Mouse (Mus musculus) gastrocnemius, postnatal 10 days (tissue): ENCODE results near the gene Zfp637. TPM values are rescaled to one million over a fixed set of nuclear protein-coding genes. Genes with fewer than 3 reads are reported as not detected.
"Not testable (repeated sequence)": the region's sequence is repeated elsewhere in the genome, so short reads cannot be mapped to it uniquely, and the experiment has no call there.

ENCODE experiments used
- DNase-seq: peaks from one replicate; pipeline ENCODE4 v3.0.0; 2021; ENCODE audit warnings: mixed read lengths
- total RNA-seq, 2 experiments: library from RNA; stranded (reverse); gene quantifications; 2 replicates each; pipeline ENCODE4 v1.2.3; 2021

Zfp637 gene
- total RNA-seq, 2 experiments from 2014 or later: 31.8 to 32.9 TPM

DNA sequence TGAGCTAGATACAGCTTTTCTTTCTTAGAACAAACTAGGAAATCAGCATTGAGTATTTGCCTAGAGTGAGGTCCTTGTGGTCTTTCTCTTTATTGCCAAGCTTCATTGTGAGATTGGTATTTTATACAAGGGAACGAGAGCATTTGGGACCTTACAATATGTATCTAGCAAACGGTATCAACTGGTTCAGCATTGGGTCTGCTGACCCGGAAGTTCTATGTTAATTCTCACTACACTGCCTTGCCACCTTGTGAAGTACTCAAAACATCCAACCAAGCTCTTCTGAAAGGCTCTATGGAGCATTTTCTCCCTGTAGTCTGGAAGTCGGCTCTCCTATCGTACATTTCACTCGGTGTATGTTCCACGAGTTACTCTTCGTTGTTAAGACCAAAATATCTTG lies 22.8 kb downstream of the Zfp637 start:
- DNase-seq: no peak

DNA sequence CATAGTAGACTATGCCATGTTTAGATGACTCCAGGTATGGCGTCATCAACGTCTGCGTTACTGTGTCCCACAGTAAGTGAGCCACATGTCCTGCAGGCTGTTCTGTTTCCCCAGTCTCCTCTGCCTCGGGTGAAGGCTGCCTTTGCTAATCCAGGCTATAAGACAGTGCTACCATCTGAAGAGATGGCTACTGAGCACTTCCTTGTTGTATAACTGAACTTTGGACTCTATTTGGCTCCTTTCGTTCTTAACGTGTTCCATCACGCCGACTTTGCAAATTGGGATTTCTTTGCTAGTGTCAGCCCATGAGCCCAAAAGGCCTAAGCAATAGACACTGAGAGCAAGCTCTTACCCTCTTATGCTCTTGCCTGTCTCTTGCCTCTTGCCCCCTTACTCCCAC lies 27.2 kb downstream of the Zfp637 start:
- no peak for DNase-seq

DNA sequence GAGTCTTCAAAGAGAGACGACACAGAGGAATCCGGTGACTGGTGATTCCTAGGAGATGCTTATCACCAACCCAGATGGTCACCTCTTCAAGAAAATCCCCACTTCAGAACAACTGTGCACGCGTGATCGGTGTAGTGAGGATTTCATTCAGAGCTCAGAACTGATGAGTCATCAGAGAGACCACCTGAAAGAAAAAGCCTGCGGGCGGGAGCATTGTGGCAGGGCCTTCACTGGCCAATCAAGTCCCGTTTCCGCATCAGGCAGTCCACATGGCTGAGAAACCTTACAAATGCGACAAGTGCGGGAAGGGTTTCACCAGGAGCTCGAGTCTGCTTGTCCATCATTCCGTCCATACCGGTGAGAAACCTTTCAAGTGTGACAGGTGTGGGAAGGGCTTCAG lies 30.1 kb downstream of the Zfp637 start:
- no peak for DNase-seq

DNA sequence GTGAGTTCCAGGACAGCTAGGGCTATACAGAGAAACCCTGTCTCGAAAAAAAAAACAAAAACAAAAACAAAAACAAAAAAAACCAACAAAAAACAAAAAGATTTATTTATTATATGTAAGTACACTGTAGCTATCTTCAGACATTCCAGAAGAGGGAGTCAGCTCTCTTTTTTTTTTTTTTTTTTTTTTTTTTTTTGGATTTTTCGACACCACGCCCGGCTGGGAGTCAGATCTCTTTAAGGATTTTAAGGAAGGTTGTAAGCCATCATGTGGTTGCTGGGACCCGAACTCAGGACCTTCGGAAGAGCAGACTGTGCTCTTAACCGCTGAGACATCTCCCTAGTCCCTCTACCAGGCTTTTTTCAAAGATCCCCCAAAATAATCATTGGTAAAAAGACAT lies 32.5 kb downstream of the Zfp637 start:
- DNase-seq: not testable (repeated sequence)

DNA sequence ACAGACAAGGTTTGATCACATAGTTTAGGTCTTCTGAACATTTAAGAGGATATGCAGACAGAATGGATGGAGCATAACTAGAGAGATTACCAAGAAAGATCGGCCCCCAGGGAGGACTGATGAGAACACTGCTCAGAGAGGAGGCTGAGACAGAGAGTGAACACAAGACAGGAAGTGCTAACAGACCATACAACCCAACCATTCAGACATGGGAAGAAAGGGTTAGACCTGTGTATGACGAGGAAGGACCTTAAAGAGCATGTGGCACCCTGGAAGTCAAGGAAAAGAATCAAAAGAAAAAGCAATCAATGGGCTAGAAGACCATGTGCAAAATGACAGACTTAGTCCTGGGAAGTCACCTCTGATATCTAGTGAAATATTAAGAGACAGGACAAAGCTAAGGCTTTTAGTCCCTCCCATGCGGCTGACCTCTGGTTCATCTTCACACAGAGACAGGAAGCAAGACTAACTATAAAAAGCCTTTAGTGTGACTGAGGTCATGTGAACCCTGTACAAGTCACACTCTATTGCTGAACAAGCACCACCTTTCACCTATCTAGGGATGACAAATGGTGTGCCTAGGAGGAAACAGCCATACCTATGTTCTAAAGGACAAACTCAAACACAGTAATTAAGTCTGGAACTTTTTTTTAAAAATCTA lies 33.8 kb downstream of the Zfp637 start:
- DNase-seq: no peak

DNA sequence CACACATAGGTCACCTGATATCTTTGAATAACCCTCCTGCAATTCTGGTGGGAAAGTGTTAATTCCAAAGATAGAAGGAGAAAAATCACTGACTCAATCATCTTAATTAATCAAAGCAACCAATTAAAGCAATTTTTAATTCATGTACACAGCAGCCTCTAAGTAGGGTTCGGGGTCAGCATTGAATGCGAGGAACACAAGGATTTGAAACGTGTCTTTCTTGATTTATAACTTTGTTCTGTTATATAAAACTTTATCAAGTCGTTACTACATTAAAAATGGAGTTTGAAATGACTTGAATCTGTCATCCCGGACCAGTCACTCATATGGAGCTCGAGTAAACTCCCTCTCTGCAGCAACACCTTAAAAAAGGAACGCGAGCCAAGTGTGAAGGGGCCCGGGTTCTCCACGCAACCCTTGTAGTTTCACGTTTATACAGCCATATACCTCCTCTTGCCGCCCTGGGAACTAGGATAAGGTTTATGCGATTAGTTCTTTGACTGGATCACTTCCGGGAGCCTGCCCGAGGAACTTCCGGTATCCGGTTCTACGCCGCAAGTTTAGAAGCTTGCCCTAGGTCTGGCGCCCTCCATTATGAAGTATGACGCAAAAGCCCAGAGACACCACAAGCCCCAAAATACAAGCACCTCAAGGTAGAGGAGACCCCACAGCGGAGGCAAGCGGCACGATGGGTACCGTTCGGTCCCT lies 37.9 kb downstream of the Zfp637 start:
- DNase-seq: no peak

DNA sequence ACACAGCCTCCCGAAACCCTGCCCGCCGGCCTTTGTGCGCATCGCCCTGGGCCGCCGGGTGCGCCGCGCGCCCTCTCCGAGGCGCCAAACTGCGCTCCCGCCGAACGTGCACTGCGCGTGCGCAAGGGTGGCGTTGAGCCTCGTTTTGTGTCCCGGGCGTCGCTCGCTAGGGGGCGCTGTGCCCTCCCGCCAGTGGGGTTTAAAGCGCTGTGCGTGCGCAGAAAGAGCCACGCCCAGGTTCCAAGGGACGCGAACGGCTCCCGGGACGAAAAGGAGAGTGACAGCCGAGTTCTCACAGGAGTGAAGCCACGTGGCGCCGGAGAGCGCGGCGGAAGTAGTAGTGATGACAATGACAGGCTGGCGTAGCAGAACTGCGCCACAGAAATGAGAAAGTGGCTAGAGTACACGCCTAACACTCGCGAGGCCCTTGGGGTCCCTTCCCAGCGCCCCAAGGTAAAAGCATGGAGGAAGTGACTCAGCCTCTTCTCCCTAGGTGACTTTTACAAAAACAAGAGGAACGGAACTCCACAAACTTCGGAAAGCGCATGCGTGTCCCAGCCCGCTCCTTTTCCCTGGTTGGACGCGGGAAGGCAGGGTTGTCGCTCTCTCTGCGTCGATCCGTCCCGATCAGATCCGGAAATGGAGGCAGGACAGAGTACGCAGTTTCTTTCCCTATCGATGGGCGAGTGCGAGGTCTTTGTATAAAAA lies 38.6 kb downstream of the Zfp637 start:
- DNase-seq: peak; percentile 100

DNA sequence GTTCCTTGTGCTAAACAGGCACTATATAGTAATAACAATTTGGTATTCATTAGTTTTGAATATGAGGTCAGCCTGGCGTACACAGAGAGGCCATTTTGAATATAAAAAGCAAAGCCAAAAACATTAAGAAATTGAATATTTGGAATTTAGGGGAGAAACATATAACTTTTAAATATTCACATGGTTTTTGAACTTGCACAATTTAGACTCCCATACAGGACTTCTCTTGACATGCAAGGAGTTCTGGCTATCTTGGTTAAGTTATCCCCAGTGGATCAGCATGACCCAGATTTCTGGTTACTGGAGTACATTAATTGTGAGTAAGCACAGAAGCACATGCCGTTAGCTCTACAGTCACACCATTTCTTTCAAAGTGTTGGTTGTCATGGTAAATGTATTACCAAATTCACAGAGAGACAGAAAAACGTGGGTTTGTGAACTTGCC lies 39.4 kb downstream of the Zfp637 start:
- DNase-seq: no peak

DNA sequence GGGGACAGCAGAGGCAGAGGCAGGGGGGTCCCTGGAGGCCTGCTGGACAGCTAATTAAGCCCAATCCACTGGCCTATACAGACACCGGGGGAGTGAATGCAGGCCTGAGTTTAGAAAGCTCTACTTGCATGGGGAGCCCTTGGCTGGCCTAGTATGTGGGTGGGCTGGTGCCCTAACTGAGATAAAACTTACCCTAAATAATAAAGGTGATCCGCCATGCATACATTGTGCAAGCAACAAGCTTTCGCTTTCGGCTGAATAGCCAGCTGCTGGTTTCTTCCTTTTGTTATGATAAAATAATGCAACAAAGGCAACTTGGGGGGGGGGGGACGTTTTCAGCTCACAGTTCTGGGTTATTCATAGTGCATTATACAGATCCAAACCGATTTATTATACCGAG lies 40.2 kb downstream of the Zfp637 start:
- DNase-seq: no peak

DNA sequence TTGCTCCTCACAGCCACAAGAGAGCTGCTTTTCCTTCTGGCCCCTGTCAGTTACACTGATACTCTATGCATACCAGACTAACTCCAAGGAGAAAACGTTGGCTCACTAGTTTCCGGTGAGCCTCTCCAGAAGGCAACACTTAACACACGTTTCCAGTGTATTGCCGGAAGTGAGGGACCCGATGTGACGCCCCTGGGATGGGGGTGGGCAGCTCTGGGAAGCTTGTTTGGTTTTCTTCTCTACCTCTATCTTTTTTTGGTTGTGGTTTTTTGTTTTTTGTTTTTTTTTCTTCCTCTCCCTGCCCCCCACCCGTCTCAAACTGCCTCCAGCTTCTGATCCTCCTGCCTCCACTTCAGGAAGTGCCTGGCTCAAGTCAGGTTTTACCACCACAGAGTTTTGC lies 41.0 kb downstream of the Zfp637 start:
- DNase-seq: no peak

DNA sequence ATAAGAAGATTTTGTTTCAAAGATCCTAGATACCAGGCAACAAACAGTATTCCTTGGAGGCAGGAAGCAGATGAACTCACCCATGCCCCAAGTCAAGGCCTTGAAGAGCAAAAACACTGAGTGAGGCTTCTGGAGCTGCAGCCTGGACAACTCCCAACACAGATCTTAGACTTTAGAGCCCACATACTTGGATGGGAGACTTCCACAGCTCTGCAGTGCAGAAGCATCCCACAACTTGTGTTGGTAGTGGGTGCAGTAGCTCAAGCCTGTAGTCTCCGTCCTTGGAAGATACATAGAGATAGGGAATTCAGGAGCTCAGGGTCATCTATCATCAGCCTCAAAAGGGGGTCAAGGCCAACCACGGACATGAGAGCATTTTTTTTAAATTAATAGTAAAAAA lies 45.0 kb downstream of the Zfp637 start:
- DNase-seq: no peak

DNA sequence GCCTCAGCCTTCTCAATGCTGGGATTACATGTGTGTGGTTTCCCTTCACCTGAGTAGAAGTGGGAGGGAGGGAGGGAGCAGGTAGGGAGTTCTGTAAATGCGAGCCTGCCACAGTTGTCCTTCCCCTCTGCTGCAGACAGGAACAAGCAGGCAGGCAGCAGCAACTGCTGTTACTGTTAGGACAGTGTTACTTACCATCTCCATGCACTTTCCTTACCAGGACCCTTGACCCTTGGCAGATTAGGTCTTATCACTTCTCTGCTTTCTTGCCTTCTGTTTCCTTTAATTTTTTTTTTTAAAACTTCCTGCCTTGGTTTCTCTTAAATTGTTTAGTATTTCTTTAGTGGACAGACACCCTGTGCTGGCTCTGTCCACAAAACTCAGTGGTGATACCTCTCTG lies 47.1 kb downstream of the Zfp637 start:
- DNase-seq: no peak

DNA sequence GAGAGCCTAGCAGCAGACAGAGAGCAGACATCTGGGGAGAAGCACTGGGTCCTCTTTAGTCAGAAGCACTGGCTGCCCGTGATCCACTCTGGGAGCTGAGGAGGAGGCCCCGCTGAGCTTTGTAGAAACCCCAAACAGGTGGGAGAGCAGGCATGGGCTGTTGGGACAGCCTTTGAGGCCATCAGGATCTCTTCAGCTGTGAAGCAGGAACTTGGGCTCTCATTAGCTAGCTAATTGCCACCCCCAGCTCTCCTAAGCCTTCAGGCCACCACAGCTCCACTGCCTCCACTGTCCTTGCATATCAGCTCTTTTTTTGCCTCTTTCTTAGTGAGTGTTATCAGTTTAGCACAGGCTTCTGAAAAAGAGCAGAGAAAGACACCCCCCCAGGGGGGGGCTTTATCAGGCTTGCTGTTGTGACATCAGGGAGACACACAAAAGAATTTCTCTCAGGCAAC lies 47.7 kb downstream of the Zfp637 start:
- no peak for DNase-seq

DNA sequence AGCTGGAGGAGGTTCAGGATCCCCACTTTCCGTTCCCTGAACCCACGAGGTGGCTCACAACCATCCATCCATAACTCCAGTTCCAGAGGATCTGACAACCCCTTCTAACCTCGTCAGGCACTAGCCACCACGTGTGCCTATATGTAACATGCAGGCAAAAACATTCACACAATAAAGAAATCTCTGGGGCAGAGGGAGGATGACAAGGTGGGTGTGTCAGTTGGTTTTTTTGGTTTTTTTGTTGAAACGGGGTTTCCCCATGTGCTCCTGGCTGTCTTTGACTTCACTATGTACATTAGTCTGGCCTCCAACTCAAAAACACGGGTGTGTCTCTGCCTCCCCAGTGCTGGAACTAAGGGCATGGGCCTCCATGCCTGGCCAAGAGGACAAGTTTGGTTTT lies 49.3 kb downstream of the Zfp637 start:
- DNase-seq: no peak

DNA sequence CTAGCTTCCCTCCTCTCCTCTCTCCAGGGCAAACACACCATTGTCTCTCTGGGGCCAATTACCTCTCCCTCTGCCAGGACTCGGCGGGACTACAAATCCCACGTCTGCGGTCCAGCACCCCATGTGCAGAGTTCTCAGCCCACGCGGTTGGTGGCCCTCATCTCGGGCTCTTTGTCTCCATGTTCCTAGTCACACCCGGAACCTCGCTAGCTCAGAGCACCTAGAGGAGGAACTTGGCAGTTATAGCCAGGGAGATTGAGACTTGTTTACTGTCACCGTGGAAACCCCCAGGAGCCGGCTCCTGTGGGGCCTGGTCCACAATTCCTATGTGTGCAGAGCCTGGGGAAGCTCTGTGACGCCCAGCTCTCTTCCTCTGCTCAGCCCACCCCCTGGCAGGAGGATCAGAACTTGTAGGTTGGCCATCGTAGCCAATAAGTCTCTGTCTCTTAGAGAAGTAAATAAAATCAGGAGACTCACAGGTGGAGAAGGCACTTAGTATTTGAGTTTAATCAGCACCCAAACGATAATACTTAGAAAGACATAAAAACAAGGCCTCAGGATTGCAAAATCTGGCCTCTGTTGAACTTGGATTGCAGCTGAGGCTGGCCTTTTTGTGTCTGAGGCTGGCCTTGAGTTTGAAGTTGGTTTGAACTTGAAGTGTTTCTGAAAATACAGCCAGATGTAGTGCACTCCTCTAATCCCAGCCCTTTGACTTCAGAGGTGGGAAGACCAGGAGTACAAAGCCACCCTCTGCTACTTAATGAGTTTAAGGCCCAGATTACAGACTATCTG lies 50.6 kb downstream of the Zfp637 start:
- DNase-seq: no peak

DNA sequence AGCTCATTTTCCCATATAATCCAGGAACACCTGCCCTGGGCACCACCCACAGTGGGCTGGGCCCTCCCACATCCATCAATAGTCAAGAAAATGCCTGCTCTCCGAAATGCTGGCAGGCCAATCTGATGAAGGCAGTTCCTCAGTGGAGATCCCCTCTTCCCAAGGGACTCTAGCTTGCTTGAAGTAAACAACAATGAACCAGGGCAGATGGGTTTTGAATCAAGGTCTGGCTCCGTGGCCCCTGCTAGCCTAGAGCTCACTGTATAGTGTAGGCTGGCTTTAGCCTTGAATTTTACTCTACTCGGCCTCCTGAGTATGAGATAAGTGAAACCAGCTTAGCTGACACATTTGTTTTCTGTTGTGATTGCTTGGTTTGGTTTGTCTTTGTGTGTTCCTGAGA lies 51.4 kb downstream of the Zfp637 start:
- no peak for DNase-seq

DNA sequence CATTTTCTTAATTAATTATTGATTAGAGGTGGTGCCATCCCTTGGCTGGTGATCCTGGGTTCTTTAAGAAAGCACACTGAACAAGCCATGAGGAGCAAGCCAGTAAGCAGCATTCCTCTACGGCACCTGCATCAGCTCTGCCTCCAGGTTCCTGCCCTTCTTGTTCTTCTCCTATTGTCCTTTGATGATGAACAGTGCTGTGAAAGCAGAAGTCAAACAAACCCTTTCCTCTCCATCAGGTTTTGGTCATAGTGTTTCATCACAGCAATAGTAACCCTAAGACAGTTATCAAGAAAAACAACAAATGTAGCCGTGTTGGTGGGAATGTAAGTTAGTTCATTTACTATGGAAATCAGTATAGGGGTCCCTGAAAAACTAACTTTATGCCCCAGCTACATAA lies 52.5 kb downstream of the Zfp637 start:
- no peak for DNase-seq

Other genes with a start within 250 kb of the Zfp637 start
- under 1 TPM; 0.23 to 0.95 TPM for gene Zfp239, start 20.9 kb downstream of the Zfp637 start, total RNA-seq
- 100 to 1,000 TPM; 199 to 227 TPM for gene Hnrnpf, start 59.1 kb downstream of the Zfp637 start, total RNA-seq
- gene Fxyd4, start 96.5 kb downstream of the Zfp637 start, total RNA-seq: not detected
- gene Rasgef1a, start 170.3 kb downstream of the Zfp637 start, total RNA-seq: under 1 TPM; 0.47 to 0.80 TPM